Mouse (Mus musculus): ENCODE measurements around the gene Kdm6b.
A peak's percentile ranks its signal among the peaks of the same experiment; 100 is the strongest.

DNA sequence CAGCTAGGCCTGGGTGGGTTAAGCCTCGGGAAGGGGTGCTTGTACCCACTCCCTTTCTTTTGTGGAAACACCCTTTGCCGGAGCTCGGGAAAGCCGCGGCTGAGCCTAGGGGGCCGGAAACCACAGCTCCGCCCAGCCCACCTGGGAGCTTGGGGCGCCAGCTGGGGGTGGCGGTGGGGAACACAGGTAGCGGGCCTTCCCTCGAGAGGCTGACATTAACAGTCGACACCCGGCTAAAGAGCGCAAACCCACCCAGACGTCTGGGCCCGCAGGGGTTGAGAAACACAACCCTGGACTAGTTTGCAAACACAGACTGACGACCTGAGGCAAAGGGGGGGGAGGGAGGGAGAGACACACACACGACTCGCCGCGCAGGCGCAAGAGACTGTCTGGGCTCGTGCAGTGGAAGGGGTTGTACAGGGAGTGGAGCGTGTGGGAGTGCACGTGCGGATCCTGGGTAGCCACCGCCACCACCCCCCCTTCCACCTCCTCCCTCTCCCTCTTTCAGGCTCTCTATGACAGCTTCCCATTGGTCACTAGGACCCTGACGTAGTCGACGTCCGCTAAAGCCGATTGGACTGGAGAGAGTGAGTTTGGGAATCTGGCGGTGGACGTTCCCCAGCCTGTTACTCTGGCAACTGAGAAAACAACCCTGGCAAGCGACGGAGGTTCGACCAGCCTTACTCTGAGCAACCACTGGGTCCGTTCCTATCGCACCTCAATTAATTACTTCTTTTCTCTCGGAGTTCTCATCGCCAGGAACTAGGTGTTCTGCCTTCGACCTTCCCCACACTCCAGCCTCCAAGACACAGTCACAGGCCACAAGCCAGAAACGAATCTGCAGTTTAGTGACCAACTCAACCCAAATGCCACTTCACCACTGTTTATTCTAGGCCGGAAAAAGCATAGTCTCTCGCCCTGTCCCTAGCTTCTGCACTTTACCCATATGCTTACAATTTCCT, 5.3 kb upstream of the Kdm6b start:
- TF ChIP-seq CTCF (IDR thresholded peaks at IDR 0.05; ENCODE audit: borderline replicate concordance, insufficient read depth, low read length) (no peak), POLR2A (IDR thresholded peaks at IDR 0.05; ENCODE audit: low read depth, low read length) (peak; percentile 73)
